Mouse (Mus musculus) midbrain, embryonic 10.5 days (tissue): Measurements from ENCODE around the gene Gm48551. TPM values are rescaled to one million over a fixed set of nuclear protein-coding genes. Genes with fewer than 3 reads are reported as not detected.

ENCODE experiments used
- DNase-seq: peaks from one replicate; pipeline ENCODE4 v3.0.0-alpha.2; 2017; ENCODE audit warnings: low spot score
- H3K27ac ChIP-seq: fragments of 300-500 bp; sonication (generic); replicated peaks from 2 replicates; pipeline ENCODE4 v1.5.1; 2016; ENCODE audit warnings: mild to moderate bottlenecking
- H3K27me3 ChIP-seq: fragments of 300-500 bp; sonication (generic); 2 replicates; pipeline ENCODE4 v1.6.1; 2016; ENCODE audit warnings: low read depth, mild to moderate bottlenecking; ENCODE audit not compliant: poor library complexity, severe bottlenecking
- H3K36me3 ChIP-seq: fragments of 300-500 bp; sonication (generic); 2 replicates; pipeline ENCODE4 v1.6.1; 2016; ENCODE audit warnings: mild to moderate bottlenecking, moderate library complexity
- H3K4me1 ChIP-seq: fragments of 300-500 bp; sonication (generic); 2 replicates; pipeline ENCODE4 v1.6.1; 2016
- H3K4me3 ChIP-seq: fragments of 300-500 bp; sonication (generic); 2 replicates; pipeline ENCODE4 v1.5.1; 2016; ENCODE audit warnings: mild to moderate bottlenecking, moderate library complexity
- H3K9me3 ChIP-seq: fragments of 300-500 bp; sonication (generic); replicated peaks from 2 replicates; pipeline ENCODE4 v1.6.1; 2016; ENCODE audit warnings: mild to moderate bottlenecking
- WGBS: fragments of 180-500 bp; shearing (Covaris S2); methylation state at CpG from one replicate; pipeline ENCODE4 v1.1.7; 2016; 5-methylcytosine and 5-hydroxymethylcytosine counted together
- polyA plus RNA-seq: library from polyadenylated mRNA; unstranded; fragments of >200 nt; fragmentation: Nextera tagmentation; extraction: Ambion mirVana; gene quantifications from 2 replicates; pipeline ENCODE4 v1.2.1, GENCODE M21; 2016

The Gm48551 gene
- polyA plus RNA-seq, 1 experiment from 2014 or later = 2.9 TPM

GRCm38 (mm10) chr10:81379183-81379553 is 5.1 kb upstream of the Gm48551 start:
- H3K4me3 ChIP-seq = peak overlapping the region; percentile 93

GRCm38 (mm10) chr10:81379809-81380378 is 4.4 kb upstream of the Gm48551 start:
- Histone ChIP-seq H3K27me3 (no peaks in the 10 kb centered on the region), H3K4me3 (no peak overlapping the region), H3K36me3 (peaks cover 19% of the 10 kb centered on the region), H3K4me1 (peaks cover 36% of the 10 kb centered on the region), H3K9me3 (no peaks in the 10 kb centered on the region), H3K27ac (peak overlapping the region; percentile 97)
- no peak for DNase-seq
- 90% methylated on average over 6 of the region's 6 CpGs for WGBS

More at GRCm38 (mm10) chr10:81379183-81379553, 5.1 kb upstream of the Gm48551 start:
- no peak for DNase-seq
- Histone ChIP-seq H3K27ac (peak overlapping the region; percentile 97), H3K36me3 (peaks cover 25% of the 10 kb centered on the region), H3K4me1 (peaks cover 32% of the 10 kb centered on the region), H3K27me3 (no peaks in the 10 kb centered on the region), H3K9me3 (no peaks in the 10 kb centered on the region)
- 62% methylated on average over 3 of the region's 3 CpGs for WGBS

- no peaks in the 10 kb centered on the region for H3K9me3 ChIP-seq
- H3K36me3 ChIP-seq = peaks cover 15% of the 10 kb centered on the region
- no peak overlapping the region for H3K4me3 ChIP-seq
- H3K27ac ChIP-seq = no peak overlapping the region
- H3K4me1 ChIP-seq = peaks cover 34% of the 10 kb centered on the region
- H3K27me3 ChIP-seq = no peaks in the 10 kb centered on the region
- DNase-seq = no peak
- WGBS = 88% methylated on average over 5 of the region's 5 CpGs
Observed at GRCm38 (mm10) chr10:81382039-81382438, 2.2 kb upstream of the Gm48551 start.

GRCm38 (mm10) chr10:81384605-81384982 is 328 bp downstream of the Gm48551 start:
- peaks cover 38% of the 10 kb centered on the region for H3K36me3 ChIP-seq
- H3K27ac ChIP-seq = peak overlapping the region; percentile 89
- H3K27me3 ChIP-seq = no peaks in the 10 kb centered on the region
- DNase-seq = no peak
- under 1% methylated on average over 19 of the region's 19 CpGs for WGBS
- H3K4me3 ChIP-seq = peak overlapping the region; percentile 87
- H3K4me1 ChIP-seq = peaks cover 28% of the 10 kb centered on the region
- H3K9me3 ChIP-seq = no peaks in the 10 kb centered on the region

- no peaks in the 10 kb centered on the region for H3K9me3 ChIP-seq
- 0 out of 2 replicates have a peak overlapping the region, but pooled peaks have one; percentile 89 for H3K27ac ChIP-seq
- peaks cover 44% of the 10 kb centered on the region for H3K36me3 ChIP-seq
- H3K4me1 ChIP-seq = peaks cover 39% of the 10 kb centered on the region
- DNase-seq = no peak
- WGBS = 88% methylated on average over 22 of the region's 22 CpGs
- no peaks in the 10 kb centered on the region for H3K27me3 ChIP-seq
- peak overlapping the region; percentile 87 for H3K4me3 ChIP-seq
Observed at GRCm38 (mm10) chr10:81385603-81386306, 1.5 kb downstream of the Gm48551 start.

GRCm38 (mm10) chr10:81387716-81388115 is 3.5 kb downstream of the Gm48551 start:
- Histone ChIP-seq H3K27me3 (no peaks in the 10 kb centered on the region), H3K36me3 (peaks cover 50% of the 10 kb centered on the region), H3K27ac (no peak overlapping the region), H3K4me3 (0 out of 2 replicates have a peak overlapping the region, but pooled peaks have one; percentile 17), H3K4me1 (peaks cover 41% of the 10 kb centered on the region), H3K9me3 (no peaks in the 10 kb centered on the region)
- no peak for DNase-seq
- 96% methylated on average over 20 of the region's 20 CpGs for WGBS

- H3K4me3 ChIP-seq = 0 out of 2 replicates have a peak within 1 kb of the TSS, but pooled peaks have one; percentile 17
- peak within 1 kb of the TSS; percentile 58 for H3K27ac ChIP-seq
- H3K4me1 ChIP-seq = peaks cover 50% of the 10 kb centered on the region
- H3K9me3 ChIP-seq = no peaks in the 10 kb centered on the region
- WGBS = 89% methylated on average over 5 of the region's 5 CpGs
- H3K27me3 ChIP-seq = no peaks in the 10 kb centered on the region
- peaks cover 50% of the 10 kb centered on the region for H3K36me3 ChIP-seq
- DNase-seq = no peak
Observed at GRCm38 (mm10) chr10:81388505-81389055, 4.3 kb downstream of the Gm48551 start, which contains the start of gene Gm48552. Gene Gm48552 (plus strand): TSS chr10:81389005.

- Histone ChIP-seq H3K9me3 (no peaks in the 10 kb centered on the region), H3K27ac (peak overlapping the region; percentile 58), H3K4me1 (peaks cover 57% of the 10 kb centered on the region), H3K27me3 (0 out of 2 replicates have a peak, but pooled peaks cover 4% of the 10 kb centered on the region), H3K36me3 (peaks cover 50% of the 10 kb centered on the region), H3K4me3 (no peak overlapping the region)
- WGBS = 51% methylated on average over 3 of the region's 3 CpGs
- no peak for DNase-seq
Observed at GRCm38 (mm10) chr10:81389373-81389772, 5.1 kb downstream of the Gm48551 start.

GRCm38 (mm10) chr10:81389801-81390677 is 5.8 kb downstream of the Gm48551 start:
- H3K4me1 ChIP-seq = peaks cover 51% of the 10 kb centered on the region
- peak overlapping the region; percentile 58 for H3K27ac ChIP-seq
- H3K9me3 ChIP-seq = no peaks in the 10 kb centered on the region
- H3K27me3 ChIP-seq = 0 out of 2 replicates have a peak, but pooled peaks cover 4% of the 10 kb centered on the region
- peak; percentile 76 for DNase-seq
- 55% methylated on average over 23 of the region's 23 CpGs for WGBS
- H3K4me3 ChIP-seq = no peak overlapping the region
- H3K36me3 ChIP-seq = peaks cover 50% of the 10 kb centered on the region

- no peak for DNase-seq
- H3K9me3 ChIP-seq = no peaks in the 10 kb centered on the region
- peaks cover 45% of the 10 kb centered on the region for H3K4me1 ChIP-seq
- peak overlapping the region; percentile 24; the same call in 1 of the 2 replicates for H3K27ac ChIP-seq
- peaks cover 49% of the 10 kb centered on the region for H3K36me3 ChIP-seq
- 93% methylated on average over 13 of the region's 13 CpGs for WGBS
- 0 out of 2 replicates have a peak, but pooled peaks cover 4% of the 10 kb centered on the region for H3K27me3 ChIP-seq
- H3K4me3 ChIP-seq = no peak overlapping the region
Observed at GRCm38 (mm10) chr10:81390678-81390965, 6.4 kb downstream of the Gm48551 start.

GRCm38 (mm10) chr10:81392270-81392669 is 8.0 kb downstream of the Gm48551 start:
- Histone ChIP-seq H3K4me3 (no peak overlapping the region), H3K36me3 (peaks cover 33% of the 10 kb centered on the region), H3K27ac (0 out of 2 replicates have a peak overlapping the region, but pooled peaks have one; percentile 69), H3K9me3 (no peaks in the 10 kb centered on the region), H3K4me1 (peaks cover 50% of the 10 kb centered on the region), H3K27me3 (peaks cover 14% of the 10 kb centered on the region)
- WGBS = 84% methylated on average over 6 of the region's 6 CpGs
- no peak for DNase-seq

- peak within 1 kb of the TSS; percentile 69 for H3K27ac ChIP-seq
- no peak for DNase-seq
- H3K4me3 ChIP-seq = peak within 1 kb of the TSS; percentile 38
- peaks cover 28% of the 10 kb centered on the region for H3K36me3 ChIP-seq
- H3K4me1 ChIP-seq = peaks cover 54% of the 10 kb centered on the region
- no peaks in the 10 kb centered on the region for H3K9me3 ChIP-seq
- 68% methylated on average over 14 of the region's 14 CpGs for WGBS
- peaks cover 19% of the 10 kb centered on the region for H3K27me3 ChIP-seq
Observed at GRCm38 (mm10) chr10:81392781-81393185, 8.5 kb downstream of the Gm48551 start, which contains the start of gene Smim24. Gene Smim24 (plus strand): TSS chr10:81393051.
